Mouse (Mus musculus): ENCODE measurements at regions not wholly inside any gene's neighbourhood (a gene's known extent, or its start where the extent isn't known, plus 50 kb on each side); places are given as distances from the start of the nearest gene placed in this dataset.

DNA sequence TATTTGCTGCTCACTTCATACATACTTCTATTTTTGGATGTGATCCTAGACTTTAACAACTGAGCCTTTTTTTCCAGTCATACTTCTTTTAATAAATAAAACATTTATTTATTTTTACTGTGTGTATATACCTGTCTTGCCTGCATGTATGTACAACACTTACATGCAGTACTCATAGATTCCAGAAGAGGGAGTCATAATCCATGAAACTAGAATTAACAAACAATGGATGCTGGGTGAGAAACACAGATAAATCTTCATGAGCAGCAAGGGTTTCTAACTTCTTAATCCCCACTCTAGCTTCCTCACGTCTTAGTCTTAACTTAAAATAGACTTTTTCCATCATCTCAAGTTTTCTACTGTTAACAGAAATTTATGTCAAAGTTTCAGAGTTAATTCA, 1253.7 kb upstream of the Nr2f1 start:
- peak in 1 of 2 experiments; percentile 11 for DNase-seq (ENCODE audit: low spot score in 2 of 2)

DNA sequence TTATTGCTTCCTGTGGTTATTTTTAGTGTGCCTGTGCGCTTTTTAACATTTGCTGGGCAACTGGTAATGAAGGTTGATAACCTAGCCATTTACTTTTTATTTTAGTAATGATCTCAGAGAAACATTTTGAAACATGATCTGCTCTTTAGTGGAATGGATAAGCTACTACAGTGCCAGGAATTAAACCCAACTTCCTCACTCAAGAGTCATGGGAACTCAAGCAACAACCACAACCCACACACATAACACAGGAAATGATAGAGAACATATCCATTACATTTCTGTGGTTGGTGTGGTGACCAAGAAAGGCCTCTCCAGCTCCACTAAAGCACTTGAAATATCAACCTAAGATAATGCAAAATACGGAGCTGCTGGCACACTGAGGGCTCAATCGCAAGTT, 1243.6 kb upstream of the Nr2f1 start:
- DNase-seq (ENCODE audit: low spot score in 2 of 2), result no peak

DNA sequence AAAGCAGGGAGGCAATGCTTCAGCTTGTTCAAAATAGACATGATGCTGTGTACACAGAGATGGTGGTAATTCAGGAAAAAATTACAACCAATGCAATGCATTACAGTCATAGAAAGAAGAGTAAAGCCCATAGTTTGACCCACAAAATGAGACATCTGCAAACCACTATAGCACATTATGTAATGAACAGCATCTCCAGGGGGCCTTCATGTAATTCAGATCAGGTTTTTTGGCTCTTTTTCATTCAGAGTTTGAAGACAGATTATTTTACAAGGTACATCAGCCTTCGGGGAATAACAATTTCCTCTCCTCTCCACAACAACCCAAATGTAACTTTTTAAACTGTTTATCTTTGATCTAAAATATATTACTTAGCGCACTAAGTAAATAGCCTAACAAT, 1243.1 kb upstream of the Nr2f1 start:
- no peak for DNase-seq (ENCODE audit: low spot score in 2 of 2)

DNA sequence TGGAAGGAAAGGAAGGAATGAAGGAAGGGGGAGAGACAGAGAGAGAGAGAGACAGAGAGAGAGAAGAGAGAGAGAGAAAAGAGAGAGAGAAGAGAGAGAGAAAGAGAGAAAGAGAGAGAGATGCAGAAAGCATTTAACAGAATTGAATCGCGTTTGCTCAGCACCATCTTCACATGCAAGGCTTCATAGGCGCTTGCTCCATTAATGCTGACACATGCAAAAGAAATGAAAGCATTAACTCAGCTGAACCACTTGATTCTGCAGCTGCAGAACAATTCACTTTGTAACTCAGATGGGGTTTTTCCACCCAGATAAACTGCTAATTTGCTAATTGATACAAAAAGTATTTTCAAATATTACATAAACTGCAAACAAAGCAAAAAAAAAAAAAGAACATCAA, 1231.9 kb upstream of the Nr2f1 start:
- no peak for DNase-seq (ENCODE audit: low spot score in 2 of 2)

DNA sequence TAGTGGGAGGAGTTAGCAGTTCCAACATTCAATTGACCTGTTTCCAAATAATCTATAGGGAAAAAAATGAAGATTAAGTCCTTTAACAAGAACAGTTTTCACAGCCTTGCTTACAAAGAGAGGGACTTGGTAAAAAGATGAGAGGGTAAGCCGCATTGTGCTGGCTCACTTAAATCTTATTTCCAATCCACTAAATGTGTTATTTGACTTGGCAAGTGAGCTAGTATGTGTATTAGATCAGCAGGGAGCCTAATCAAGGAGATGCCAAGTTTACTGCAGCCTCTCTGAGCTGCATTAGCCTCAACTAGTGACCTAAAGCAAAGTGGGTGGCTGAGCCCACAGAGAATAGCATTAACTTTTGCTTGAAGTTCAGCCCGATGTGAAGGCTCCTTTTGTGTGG, 1231.4 kb upstream of the Nr2f1 start:
- peak in 1 of 2 experiments; percentile 1 for DNase-seq (ENCODE audit: low spot score in 2 of 2)

DNA sequence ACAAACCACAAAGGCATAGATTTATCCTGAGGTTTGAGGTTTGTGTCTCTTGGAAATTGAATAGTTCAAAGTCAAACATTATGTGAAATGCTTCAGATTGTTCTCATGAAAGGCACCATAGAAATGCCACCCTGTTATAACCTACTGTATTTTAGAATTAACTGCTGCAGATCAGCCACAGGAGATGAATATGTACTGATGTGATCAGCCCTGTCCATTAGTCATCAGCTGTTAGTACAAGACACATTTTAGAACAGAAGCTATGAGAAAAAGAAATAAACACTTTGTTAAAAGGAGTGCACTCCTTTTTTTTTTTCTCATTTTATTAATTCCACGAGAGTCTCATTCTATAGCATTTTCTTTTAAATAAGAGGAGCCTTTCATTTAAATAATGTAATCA, 1231.0 kb upstream of the Nr2f1 start:
- DNase-seq (ENCODE audit: low spot score in 2 of 2), result no peak

DNA sequence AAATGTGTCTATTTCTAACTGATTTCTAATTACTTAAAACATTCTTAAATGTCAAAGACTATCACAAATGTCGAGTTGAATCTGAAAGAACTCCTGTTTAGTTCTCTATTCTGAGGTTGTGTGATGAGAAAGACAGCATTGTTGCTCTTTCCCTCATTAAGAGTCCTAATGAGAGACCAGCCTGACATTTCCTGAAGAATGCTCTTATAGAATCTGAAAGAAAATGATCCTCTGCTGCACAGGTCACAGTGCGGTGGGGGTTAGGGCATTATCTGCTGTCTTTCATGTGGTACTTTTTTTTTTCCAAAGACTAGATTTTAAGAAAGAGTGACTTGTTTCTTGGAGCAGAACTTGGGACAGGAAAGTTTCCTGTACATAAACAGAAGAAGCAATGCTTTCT, 1218.3 kb upstream of the Nr2f1 start:
- DNase-seq (ENCODE audit: low spot score in 2 of 2), result no peak

DNA sequence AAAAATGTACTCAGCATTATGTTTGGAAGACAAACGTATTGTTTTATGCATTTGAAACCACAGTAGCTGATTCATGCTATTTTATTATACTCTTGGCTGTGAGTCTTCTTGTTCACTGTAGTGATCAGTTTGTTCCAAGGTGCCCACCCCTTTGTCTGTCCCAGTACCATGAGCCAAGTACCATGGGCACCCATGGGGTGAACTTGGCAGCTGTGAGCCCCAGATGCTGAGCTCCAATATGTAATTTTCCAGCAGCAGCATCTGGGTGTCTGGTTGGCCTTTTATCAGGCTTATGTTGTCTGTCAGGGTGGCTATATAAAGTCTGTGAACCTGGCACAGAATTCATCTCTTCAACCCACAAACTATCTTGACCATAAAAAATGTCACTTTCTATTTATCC, 1200.5 kb upstream of the Nr2f1 start:
- no peak for DNase-seq (ENCODE audit: low spot score in 2 of 2)

DNA sequence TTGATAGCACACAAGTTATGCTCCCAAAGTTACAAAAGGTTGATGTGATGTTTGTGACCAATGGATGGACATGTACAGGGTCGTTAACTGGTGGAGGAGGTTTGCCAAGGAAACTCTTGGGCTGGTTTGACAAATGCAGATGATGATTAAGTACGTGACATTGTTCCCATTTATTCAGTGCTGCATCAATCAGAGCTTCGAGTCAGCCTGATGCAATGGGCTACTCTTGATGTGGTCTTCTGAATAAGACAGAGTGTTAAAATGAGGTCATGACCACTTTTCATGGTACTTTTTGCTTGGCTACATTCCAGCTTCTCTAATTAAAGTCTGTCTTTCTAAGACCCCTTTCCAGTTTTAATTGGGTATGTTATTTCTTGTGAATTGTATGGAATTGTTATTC, 1194.4 kb upstream of the Nr2f1 start:
- no peak for DNase-seq (ENCODE audit: low spot score in 2 of 2)

DNA sequence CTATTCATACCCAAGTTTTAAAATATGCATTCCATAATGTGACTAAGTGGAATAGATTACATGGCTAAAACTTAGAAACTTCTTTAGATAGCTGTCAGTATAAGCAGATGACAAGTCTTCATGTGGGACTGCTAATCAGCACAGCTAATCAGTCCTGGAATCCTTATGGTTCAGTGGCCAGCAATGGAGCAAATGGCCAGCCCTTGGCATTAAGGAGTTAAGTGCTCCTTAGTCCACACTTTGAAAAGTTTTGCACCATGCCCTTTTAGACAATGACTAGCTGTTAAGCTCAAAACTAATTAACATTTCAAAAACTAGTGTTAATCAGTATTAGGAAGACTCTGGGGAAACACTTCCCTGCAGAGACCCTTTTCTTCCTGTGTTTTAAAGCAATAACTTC, 1188.4 kb upstream of the Nr2f1 start:
- no peak for DNase-seq (ENCODE audit: low spot score in 2 of 2)

DNA sequence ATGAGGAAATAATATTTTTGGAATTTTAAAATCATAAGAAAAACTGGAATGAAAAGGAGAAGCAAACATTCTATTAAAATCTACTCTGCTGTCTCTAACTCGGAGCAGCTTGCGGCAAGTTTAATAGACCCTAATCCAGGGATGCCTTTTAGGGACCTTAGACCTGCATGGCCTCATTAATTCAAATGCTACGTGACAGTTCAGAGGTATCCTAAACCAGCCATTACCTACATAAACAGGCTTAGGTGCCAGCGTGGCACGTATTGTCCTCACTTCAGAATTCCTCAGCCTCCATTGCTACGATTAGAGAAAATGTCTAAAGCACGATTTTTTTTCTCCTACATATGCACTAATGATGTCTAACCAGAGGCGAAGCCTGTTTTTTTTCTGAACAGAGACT, 1141.9 kb upstream of the Nr2f1 start:
- DNase-seq (ENCODE audit: low spot score in 2 of 2), result no peak

DNA sequence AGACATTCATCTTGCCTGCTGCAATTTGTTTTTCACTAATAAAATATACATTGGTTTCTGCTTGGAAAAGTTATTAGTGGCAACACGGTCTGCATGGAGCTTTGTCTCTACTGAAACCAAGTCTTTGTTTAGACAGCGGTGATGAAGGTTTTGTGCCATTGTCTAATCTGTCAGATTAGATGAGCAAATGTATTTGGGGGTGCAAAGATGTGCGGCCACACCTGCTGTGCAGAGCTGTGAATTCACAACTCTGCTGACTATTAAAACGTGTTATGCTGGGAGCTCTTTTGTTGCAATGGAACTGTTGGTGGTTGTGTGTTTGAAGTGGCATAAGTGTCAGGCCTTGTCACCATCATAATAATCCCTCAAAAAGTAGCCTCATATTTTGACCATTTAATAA, 1140.9 kb upstream of the Nr2f1 start:
- DNase-seq (ENCODE audit: low spot score in 2 of 2), result no peak

DNA sequence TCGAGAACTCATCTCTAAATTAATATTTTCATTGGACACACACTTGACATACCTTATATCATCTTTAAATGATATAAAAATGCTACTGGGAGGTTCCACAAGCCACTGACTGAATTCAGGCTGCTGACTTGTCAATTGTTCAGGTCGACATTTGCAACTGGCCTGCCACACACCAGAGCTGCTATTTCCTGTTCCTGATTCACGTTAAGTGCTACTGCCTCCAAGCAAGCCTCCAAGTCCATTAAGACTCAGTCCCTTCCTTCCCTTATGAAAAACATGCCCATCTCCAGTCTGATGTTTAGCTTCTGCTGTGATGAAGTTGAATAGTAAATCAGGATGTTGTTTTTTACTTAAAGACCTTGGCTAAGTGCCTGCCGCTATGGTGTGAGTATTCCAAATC, 1140.2 kb upstream of the Nr2f1 start:
- DNase-seq (ENCODE audit: low spot score in 2 of 2), result no peak

DNA sequence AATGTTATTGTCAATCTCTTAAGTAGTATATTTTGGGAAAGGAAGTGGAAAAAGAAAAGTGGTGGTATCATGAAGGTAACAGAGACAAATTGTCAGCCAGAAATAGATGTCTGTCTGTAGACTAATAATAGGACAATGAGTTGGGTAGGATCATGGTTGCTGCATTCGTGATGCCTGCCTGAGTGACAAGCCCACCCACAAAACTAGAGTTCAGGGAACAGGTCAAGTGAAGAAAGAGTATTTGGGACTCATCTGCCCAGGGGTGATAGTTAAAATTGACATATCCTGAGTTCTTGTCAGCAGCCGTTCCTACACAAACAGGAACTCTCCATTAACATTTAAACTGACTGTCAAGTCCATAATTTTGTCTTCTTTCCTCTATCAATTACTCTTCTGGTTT, 1120.6 kb upstream of the Nr2f1 start:
- DNase-seq (ENCODE audit: low spot score in 2 of 2), result no peak

DNA sequence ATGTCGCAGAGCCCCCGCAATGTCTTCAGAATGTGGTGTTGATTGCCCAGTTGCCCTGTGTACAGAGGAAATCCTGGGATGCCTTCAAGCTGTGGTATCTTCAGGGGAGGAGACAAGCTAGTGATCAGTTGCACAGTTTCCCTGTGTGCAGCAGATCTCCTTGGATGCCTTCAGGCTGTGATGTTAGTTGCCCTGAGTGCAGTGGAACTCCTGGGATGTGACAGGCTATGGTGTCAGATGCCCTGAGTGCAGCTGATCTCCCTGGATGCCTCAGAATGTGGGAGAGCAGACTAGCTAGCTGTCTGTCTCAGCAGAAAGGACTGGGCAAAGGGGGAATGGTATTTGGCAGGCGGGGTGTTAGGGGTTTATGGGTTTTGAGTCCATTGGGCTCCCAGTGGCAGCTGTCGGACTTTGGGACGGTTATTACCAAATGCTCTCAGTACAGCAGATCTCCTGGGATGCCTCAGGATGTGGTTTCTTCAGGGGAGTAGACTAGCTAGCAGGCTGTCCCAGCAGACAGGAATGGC, 1110.1 kb upstream of the Nr2f1 start:
- no peak for DNase-seq (ENCODE audit: low spot score in 2 of 2)

DNA sequence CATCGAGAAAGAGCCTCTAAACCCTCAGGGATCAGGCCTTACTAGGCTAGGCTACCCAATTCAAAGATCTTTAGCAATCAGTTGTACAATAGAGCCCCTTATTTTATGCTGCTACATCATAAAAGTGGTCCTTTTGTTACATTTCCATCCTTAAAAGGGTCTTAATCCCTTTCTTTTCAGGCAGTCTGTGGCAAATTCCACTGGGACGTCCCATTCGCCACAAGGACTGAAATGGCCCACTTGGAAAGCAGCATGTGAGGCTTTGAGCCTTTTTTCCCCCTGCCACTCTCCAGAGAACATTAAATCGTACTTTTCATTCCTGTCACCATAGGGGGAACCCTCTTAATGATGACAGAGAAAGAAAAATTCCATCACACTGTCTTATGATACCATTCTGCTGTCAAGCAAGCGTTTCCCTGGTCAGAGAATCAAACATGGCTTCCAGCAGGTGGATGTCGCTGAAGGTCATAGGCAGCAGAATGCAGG, 1097.7 kb upstream of the Nr2f1 start:
- DNase-seq (ENCODE audit: low spot score in 2 of 2), result no peak

DNA sequence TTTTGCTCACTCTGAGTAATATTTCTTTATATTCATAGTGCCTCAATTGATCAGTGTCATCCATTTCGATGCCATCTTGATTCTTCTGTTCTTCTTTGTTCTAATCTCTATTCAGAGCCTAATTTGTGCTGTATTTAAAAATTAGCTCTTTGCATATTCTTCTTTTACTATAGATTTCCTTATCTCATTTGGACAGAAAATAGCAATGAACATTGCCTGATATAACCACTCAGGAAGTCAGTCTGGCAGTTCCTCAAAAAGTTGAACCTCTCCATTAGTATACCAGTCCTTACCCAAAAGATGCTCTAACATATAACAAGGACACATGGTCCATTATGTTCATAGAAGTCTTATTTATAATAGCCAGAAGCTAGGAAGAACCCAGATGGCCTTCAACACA, 1088.5 kb upstream of the Nr2f1 start:
- DNase-seq (ENCODE audit: low spot score in 2 of 2), result no peak

DNA sequence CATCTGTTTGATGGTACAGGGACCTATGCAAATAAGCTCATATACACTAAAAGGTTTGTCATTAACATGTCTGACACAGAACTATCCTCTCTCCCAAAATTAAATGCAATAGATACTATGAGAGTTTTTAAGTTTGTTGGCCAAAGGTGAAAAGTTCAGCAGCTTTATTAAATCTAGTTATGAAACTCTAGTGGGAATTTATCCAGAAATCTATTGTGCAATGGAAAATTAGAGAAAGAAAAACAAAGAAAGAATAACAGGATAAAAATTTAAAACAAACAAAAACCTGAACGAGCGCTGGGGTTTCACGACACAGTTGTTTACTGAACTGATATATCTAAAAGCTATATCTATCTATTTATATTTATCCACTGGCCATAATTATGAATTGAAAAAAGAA, 1086.6 kb upstream of the Nr2f1 start:
- DNase-seq (ENCODE audit: low spot score in 2 of 2), result no peak

DNA sequence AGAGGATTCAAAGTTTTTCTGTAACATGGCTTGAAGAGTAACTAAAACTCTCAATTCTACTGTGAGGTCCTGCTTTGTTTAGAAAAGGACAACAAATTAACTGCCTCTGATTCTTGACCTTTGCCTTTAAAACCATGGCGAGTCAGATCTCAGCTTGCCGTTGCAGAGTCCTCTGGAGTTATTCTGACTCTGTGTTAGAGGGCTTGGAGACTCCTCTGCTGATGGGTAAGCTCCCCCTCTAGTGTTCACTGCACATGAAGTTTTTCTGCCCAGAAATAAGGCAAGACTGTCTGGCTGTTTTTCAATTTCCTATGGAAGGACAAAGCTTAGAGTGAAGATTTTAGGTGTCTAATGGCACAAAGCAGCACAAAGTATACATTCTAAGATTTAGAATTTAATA, 1085.9 kb upstream of the Nr2f1 start:
- DNase-seq (ENCODE audit: low spot score in 2 of 2), result no peak

DNA sequence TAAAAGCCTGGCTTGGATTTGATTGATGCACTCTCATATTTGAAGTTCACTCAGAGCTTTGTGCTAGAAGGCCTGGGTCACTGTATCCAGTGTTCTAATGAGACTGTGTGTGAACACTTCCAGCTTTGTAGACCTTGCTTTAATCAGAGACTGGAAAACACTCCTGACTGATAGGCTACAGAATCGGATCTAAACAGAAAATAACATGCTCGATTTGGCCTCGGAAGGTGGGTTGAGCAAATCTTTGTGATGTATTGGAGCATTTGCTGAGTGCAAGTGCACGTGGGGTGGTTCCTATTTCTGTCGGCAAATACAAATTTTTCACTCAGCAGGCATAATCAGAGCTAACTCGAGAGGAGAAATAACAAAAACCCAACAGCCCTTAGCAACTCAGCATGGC, 1078.2 kb upstream of the Nr2f1 start:
- no peak for DNase-seq (ENCODE audit: low spot score in 2 of 2)

DNA sequence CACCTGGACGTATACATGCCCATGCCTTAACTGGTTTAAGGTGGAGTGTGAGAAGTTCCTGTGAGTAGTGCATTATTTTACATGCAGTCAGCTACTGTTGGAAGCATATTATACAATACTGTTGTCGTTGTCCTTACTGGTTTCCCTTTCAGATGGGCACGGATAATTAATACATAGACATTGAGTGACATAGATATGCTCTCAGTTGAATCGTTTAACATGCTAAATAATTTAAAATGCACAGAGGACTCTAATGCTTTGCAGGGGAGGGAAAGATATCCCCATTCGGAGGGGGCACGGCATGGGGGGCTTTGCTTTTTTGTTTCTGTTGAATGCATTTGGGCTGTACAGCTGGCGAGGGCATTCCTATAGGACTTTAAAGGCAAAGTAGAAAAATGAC, 1077.8 kb upstream of the Nr2f1 start:
- no peak for DNase-seq (ENCODE audit: low spot score in 2 of 2)

DNA sequence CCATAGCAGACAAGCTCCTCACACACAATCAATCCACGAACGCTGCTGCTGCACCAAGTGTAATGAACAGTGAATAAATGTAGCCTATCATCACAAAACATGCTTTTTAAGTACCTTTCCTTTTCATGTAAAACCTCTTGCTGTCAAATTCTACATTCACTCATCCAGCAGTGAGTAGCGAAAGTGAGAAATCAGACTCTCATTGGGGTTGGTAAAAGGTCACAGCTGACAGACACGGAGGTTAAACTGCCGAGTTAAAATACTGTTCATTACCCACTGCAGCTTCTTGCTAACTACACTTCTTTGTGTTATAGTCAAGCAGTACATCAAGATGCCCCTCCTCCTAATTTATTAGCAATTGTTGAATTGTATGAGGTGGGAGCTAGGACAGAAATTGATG, 1055.8 kb upstream of the Nr2f1 start:
- DNase-seq (ENCODE audit: low spot score in 2 of 2), result no peak

DNA sequence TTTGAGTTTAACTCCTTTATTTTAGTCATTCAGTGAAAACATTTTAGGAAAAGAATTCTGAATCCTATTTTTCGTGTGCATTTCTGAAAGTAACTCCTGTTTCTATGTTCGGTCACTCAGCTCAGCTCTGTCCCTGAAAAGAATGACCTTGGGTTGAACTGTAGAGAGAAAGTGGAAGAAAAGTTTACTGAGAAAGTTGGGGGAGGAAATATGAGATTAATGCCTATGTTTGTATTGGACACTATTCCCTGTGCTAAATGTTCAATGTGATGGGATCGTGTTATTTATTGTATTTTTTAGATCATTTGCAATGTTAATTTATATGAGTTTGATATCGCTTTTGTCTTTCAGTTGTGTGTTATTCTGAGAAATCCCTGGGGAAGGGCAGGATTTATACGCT, 1052.8 kb upstream of the Nr2f1 start:
- DNase-seq (ENCODE audit: low spot score in 2 of 2), result no peak

DNA sequence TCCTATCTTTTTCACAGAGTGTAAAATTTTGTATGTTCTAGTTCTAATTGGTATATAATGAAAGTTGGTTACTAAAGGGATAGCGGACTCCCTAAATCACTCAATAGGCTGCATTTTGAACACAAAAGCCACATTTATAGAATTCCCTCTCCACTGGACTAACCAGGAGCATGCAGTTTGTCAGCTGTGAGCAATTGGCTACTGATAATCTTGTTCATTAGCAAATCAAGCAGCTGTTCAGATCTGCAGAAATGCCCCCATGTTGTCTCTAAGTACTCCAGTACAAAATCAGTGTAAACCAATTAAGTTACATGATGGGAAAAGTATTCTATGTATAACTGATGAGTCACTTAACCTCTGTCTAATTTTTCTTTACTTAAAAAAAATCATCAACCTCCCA, 1051.7 kb upstream of the Nr2f1 start:
- DNase-seq (ENCODE audit: low spot score in 2 of 2), result no peak

All from layer of hippocampus, adult 18-20 months (tissue).